Mouse (Mus musculus): Measurements from ENCODE around the gene Nkpd1. TPM values are rescaled to one million over a fixed set of nuclear protein-coding genes. Genes with fewer than 3 reads are reported as not detected.
"Not testable (repeated sequence)": the region's sequence is repeated elsewhere in the genome, so short reads cannot be mapped to it uniquely, and the experiment has no call there.

Gene Nkpd1
- polyA plus RNA-seq, 1 experiment from 2014 or later = 0.07 TPM

GRCm38 (mm10) chr7:19501658-19502057 is 16.0 kb upstream of the Nkpd1 start:
- no peak overlapping the region for H3K4me2 ChIP-seq (ENCODE audit: low read depth, low read length)
- no peak overlapping the region for H3K27ac ChIP-seq (ENCODE audit: low read length)
- peaks cover 3% of the 10 kb centered on the region; the same call in 1 of the 2 replicates for H3K4me1 ChIP-seq (ENCODE audit: control insufficient read depth, insufficient read depth, low read length)
- H3K9me3 ChIP-seq (ENCODE audit: control insufficient read depth, low read length) = no peaks in the 10 kb centered on the region
- no peak for ATAC-seq
- no peaks in the 10 kb centered on the region for H3K27me3 ChIP-seq (replicated peaks; ENCODE audit: control insufficient read depth, insufficient read depth, low read length)
- 75% methylated on average over 4 of the region's 4 CpGs for WGBS
- no peak overlapping the region for H3K4me3 ChIP-seq (ENCODE audit: low read length)
- no peaks in the 10 kb centered on the region for H3K36me3 ChIP-seq (ENCODE audit: control insufficient read depth, insufficient read depth, low read length)
- no peak overlapping the region for H3K9ac ChIP-seq (ENCODE audit: low read depth, low read length)

GRCm38 (mm10) chr7:19503481-19504068 is 14.1 kb upstream of the Nkpd1 start:
- Histone ChIP-seq H3K27me3 (replicated peaks; ENCODE audit: control insufficient read depth, insufficient read depth, low read length) (no peaks in the 10 kb centered on the region), H3K9ac (ENCODE audit: low read depth, low read length) (no peak overlapping the region), H3K4me1 (ENCODE audit: control insufficient read depth, insufficient read depth, low read length) (peaks cover 15% of the 10 kb centered on the region), H3K9me3 (ENCODE audit: control insufficient read depth, low read length) (no peaks in the 10 kb centered on the region), H3K27ac (ENCODE audit: low read length) (no peak overlapping the region), H3K36me3 (ENCODE audit: control insufficient read depth, insufficient read depth, low read length) (no peaks in the 10 kb centered on the region), H3K4me3 (ENCODE audit: low read length) (no peak overlapping the region), H3K4me2 (ENCODE audit: low read depth, low read length) (no peak overlapping the region)
- 31% methylated on average over 5 of the region's 5 CpGs for WGBS
- peak; percentile 10; the same call in 1 of the 2 replicates for ATAC-seq

- Histone ChIP-seq H3K4me2 (ENCODE audit: low read depth, low read length) (no peak overlapping the region), H3K27ac (ENCODE audit: low read length) (no peak overlapping the region), H3K9ac (ENCODE audit: low read depth, low read length) (no peak overlapping the region), H3K4me1 (ENCODE audit: control insufficient read depth, insufficient read depth, low read length) (peaks cover 17% of the 10 kb centered on the region), H3K27me3 (replicated peaks; ENCODE audit: control insufficient read depth, insufficient read depth, low read length) (no peaks in the 10 kb centered on the region), H3K4me3 (ENCODE audit: low read length) (no peak overlapping the region), H3K36me3 (ENCODE audit: control insufficient read depth, insufficient read depth, low read length) (no peaks in the 10 kb centered on the region), H3K9me3 (ENCODE audit: control insufficient read depth, low read length) (no peaks in the 10 kb centered on the region)
- WGBS = 48% methylated on average over 6 of the region's 6 CpGs
- ATAC-seq = no peak
Observed at GRCm38 (mm10) chr7:19506326-19506725, 11.3 kb upstream of the Nkpd1 start.

GRCm38 (mm10) chr7:19506969-19507611 is 10.5 kb upstream of the Nkpd1 start:
- Histone ChIP-seq H3K9ac (ENCODE audit: low read depth, low read length) (peak overlapping the region; percentile 81), H3K4me1 (ENCODE audit: control insufficient read depth, insufficient read depth, low read length) (peaks cover 17% of the 10 kb centered on the region), H3K36me3 (ENCODE audit: control insufficient read depth, insufficient read depth, low read length) (no peaks in the 10 kb centered on the region), H3K27ac (ENCODE audit: low read length) (no peak overlapping the region), H3K4me2 (ENCODE audit: low read depth, low read length) (peak overlapping the region; percentile 97), H3K27me3 (replicated peaks; ENCODE audit: control insufficient read depth, insufficient read depth, low read length) (no peaks in the 10 kb centered on the region), H3K9me3 (ENCODE audit: control insufficient read depth, low read length) (no peaks in the 10 kb centered on the region), H3K4me3 (ENCODE audit: low read length) (peak overlapping the region; percentile 78)
- no peak for ATAC-seq
- 1% methylated on average over 71 of the region's 71 CpGs for WGBS

- 4% methylated on average over 18 of the region's 18 CpGs for WGBS
- Histone ChIP-seq H3K4me3 (ENCODE audit: low read length) (peak overlapping the region; percentile 78), H3K4me1 (ENCODE audit: control insufficient read depth, insufficient read depth, low read length) (peaks cover 17% of the 10 kb centered on the region), H3K27ac (ENCODE audit: low read length) (no peak overlapping the region; the same call in 1 of the 2 replicates), H3K9me3 (ENCODE audit: control insufficient read depth, low read length) (no peaks in the 10 kb centered on the region), H3K4me2 (ENCODE audit: low read depth, low read length) (peak overlapping the region; percentile 97), H3K36me3 (ENCODE audit: control insufficient read depth, insufficient read depth, low read length) (no peaks in the 10 kb centered on the region), H3K9ac (ENCODE audit: low read depth, low read length) (peak overlapping the region; percentile 81), H3K27me3 (replicated peaks; ENCODE audit: control insufficient read depth, insufficient read depth, low read length) (no peaks in the 10 kb centered on the region)
- ATAC-seq = no peak
Observed at GRCm38 (mm10) chr7:19507612-19507981, 10.0 kb upstream of the Nkpd1 start.

- Histone ChIP-seq H3K36me3 (ENCODE audit: control insufficient read depth, insufficient read depth, low read length) (no peaks in the 10 kb centered on the region), H3K4me2 (ENCODE audit: low read depth, low read length) (peak within 1 kb of the TSS; percentile 97), H3K9me3 (ENCODE audit: control insufficient read depth, low read length) (no peaks in the 10 kb centered on the region), H3K4me1 (ENCODE audit: control insufficient read depth, insufficient read depth, low read length) (peaks cover 17% of the 10 kb centered on the region), H3K27ac (ENCODE audit: low read length) (peak within 1 kb of the TSS; percentile 82), H3K4me3 (ENCODE audit: low read length) (peak within 1 kb of the TSS; percentile 78), H3K27me3 (replicated peaks; ENCODE audit: control insufficient read depth, insufficient read depth, low read length) (no peaks in the 10 kb centered on the region), H3K9ac (ENCODE audit: low read depth, low read length) (peak within 1 kb of the TSS; percentile 81)
- ATAC-seq = peak; percentile 96
- under 1% methylated on average over 56 of the region's 56 CpGs for WGBS
Observed at GRCm38 (mm10) chr7:19508150-19508923, 9.3 kb upstream of the Nkpd1 start, which contains the start of the genes Bloc1s3 and Trappc6a. Gene Bloc1s3, minus strand, starts transcription at chr7:19508367. Gene Trappc6a, plus strand, starts transcription at chr7:19508395.

GRCm38 (mm10) chr7:19508924-19509568 is 8.6 kb upstream of the Nkpd1 start:
- peak; percentile 35 for ATAC-seq
- H3K9me3 ChIP-seq (ENCODE audit: control insufficient read depth, low read length) = no peaks in the 10 kb centered on the region

GRCm38 (mm10) chr7:19509786-19510185 is 7.9 kb upstream of the Nkpd1 start:
- H3K36me3 ChIP-seq (ENCODE audit: control insufficient read depth, insufficient read depth, low read length) = no peaks in the 10 kb centered on the region
- no peak for ATAC-seq
- no peak overlapping the region for H3K27ac ChIP-seq (ENCODE audit: low read length)
- H3K27me3 ChIP-seq (replicated peaks; ENCODE audit: control insufficient read depth, insufficient read depth, low read length) = no peaks in the 10 kb centered on the region
- peak overlapping the region; percentile 56; the same call in 1 of the 2 replicates for H3K4me2 ChIP-seq (ENCODE audit: low read depth, low read length)
- H3K4me3 ChIP-seq (ENCODE audit: low read length) = peak overlapping the region; percentile 78
- no peak overlapping the region for H3K9ac ChIP-seq (ENCODE audit: low read depth, low read length)
- H3K4me1 ChIP-seq (ENCODE audit: control insufficient read depth, insufficient read depth, low read length) = peaks cover 16% of the 10 kb centered on the region
- 91% methylated on average over 7 of the region's 7 CpGs for WGBS
- H3K9me3 ChIP-seq (ENCODE audit: control insufficient read depth, low read length) = no peaks in the 10 kb centered on the region

More at GRCm38 (mm10) chr7:19508924-19509568, 8.6 kb upstream of the Nkpd1 start:
- no peaks in the 10 kb centered on the region for H3K36me3 ChIP-seq (ENCODE audit: control insufficient read depth, insufficient read depth, low read length)
- H3K27me3 ChIP-seq (replicated peaks; ENCODE audit: control insufficient read depth, insufficient read depth, low read length) = no peaks in the 10 kb centered on the region
- H3K4me1 ChIP-seq (ENCODE audit: control insufficient read depth, insufficient read depth, low read length) = peaks cover 16% of the 10 kb centered on the region
- peak overlapping the region; percentile 81 for H3K9ac ChIP-seq (ENCODE audit: low read depth, low read length)
- 4% methylated on average over 15 of the region's 15 CpGs for WGBS
- H3K4me3 ChIP-seq (ENCODE audit: low read length) = peak overlapping the region; percentile 78
- H3K4me2 ChIP-seq (ENCODE audit: low read depth, low read length) = peak overlapping the region; percentile 56
- peak overlapping the region; percentile 3 for H3K27ac ChIP-seq (ENCODE audit: low read length)

GRCm38 (mm10) chr7:19511934-19512333 is 5.7 kb upstream of the Nkpd1 start:
- H3K27ac ChIP-seq (ENCODE audit: low read length); H3K4me2 ChIP-seq (ENCODE audit: low read depth, low read length); ATAC-seq; H3K9ac ChIP-seq (ENCODE audit: low read depth, low read length); H3K9me3 ChIP-seq (ENCODE audit: control insufficient read depth, low read length); H3K4me3 ChIP-seq (ENCODE audit: low read length); H3K36me3 ChIP-seq (ENCODE audit: control insufficient read depth, insufficient read depth, low read length); H3K27me3 ChIP-seq (replicated peaks; ENCODE audit: control insufficient read depth, insufficient read depth, low read length): not testable (repeated sequence)
- peaks cover 12% of the 10 kb centered on the region for H3K4me1 ChIP-seq (ENCODE audit: control insufficient read depth, insufficient read depth, low read length)
- WGBS = 86% methylated on average over 6 of the region's 7 CpGs

Data from intestine, embryonic 16.5 days (tissue).